Mouse (Mus musculus): ENCODE data around the gene Tmem150b. TPM values are rescaled to one million over a fixed set of nuclear protein-coding genes. Genes with fewer than 3 reads are reported as not detected.

Tmem150b gene
- total RNA-seq, 2 experiments from 2014 or later: 0.21 to 0.27 TPM

DNA sequence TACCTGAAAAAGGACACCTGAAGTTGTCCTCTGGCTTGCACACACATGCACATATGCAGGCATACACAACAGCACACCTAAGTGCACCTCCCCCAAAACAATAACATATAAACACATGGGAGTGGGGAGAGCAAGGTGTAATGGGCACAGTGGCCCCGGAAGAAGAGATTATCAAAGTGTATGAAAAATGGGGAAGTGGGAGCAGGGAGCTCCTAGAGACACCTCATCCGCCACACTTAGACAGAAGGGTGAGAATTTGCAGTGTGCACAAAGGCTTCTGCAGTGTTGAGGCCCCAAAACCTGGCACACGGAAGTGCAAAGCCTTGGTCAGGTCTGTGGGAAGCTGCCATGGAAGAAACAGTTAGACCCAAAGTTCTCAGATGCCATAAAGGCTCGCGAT, 6.0 kb upstream of the Tmem150b start:
- no peak for DNase-seq

DNA sequence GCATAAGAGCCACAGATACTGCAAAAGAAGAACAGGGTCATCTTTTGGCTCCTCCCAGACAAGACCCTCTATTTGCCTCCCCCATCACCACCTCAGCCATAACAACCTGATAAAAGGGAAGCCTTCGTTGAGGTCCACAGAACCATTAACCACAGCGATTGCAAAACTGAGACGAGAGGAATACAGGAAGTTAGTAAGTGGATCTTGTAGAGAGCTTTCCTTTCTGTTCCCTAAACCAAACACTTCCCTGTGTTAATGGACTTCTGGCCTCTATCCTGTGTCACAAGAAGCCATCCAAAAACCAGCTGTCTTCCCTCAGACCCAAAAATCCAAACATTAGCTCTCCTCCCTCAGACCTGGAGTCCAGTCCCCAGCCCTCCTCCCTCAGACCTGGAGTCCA, 690 bp downstream of the Tmem150b start:
- DNase-seq: no peak

DNA sequence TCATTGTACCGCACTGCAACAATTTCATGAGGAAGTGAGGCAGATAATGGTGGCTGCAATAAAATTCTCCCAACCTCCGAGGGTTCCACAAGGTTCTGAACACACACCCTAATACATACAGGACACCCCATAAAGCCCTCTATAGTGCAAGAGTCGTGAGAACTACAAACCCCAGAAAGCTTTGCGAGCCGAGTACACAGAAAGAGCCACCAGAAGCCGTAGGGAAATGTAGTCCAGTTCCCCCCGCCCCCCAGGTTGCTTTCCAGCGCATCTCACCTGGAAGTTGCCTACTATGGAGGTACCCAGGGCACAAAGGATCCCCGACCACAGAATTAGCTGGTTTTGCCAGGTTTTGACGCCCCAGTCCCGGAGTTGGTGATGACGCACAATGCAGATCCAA, 1.5 kb downstream of the Tmem150b start:
- DNase-seq: peak; percentile 38

DNA sequence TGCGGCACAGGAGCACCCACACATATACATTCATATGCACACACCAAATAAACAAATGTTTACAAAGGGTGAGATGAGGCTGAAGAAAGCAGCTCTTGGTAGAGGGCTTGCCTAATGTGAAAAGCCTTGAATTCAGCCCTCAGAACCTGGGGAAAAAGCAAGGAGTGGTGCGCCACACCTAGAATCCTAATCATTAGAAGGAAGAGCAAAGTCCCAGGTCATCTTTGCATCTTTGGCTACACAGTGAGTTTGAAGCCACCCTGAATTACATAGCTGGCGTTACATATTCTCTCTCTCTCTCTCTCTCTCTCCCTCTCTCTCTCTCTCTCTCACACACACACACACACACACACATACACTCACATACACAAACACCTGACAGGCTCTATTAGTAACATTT, 5.8 kb downstream of the Tmem150b start:
- DNase-seq: no peak

DNA sequence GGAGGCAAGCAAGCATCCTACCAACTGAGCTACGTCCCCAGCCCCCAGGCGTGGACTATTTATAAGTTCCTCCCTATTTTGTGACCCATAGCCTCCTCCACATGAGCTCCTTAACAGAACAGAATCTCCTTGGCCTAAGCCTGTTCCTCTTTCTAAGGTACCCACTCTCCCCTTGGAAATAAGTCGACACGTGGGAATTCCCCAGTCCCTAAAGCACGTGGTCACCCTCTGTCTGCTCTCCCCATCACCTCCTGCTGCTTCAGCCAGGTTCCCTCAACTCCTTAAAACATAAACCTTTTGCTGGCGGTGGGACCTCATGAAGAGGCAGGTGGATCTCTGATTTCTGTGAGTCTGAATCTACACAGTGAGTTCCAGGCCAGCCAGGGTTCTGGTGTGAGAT, 8.1 kb downstream of the Tmem150b start:
- no peak for DNase-seq

DNA sequence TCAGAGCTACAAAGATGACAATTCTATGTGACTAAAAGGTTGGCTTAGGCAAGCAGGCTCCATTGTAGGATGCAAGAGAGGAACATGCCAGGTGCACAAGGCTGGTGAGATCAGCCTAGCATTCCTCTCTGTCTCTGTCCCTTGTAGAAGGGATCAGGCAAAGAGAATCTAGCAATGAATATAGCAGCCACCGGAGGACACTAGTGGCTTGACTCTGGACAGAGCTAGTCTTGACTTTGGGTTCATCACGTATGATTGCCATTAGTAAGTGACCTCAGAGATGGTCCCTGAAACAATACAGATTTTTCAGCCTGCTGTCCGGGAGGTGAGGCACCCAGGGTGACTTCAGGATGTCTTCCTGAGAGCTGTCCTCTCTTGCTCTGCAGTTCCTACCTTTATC, 12.5 kb downstream of the Tmem150b start:
- no peak for DNase-seq

DNA sequence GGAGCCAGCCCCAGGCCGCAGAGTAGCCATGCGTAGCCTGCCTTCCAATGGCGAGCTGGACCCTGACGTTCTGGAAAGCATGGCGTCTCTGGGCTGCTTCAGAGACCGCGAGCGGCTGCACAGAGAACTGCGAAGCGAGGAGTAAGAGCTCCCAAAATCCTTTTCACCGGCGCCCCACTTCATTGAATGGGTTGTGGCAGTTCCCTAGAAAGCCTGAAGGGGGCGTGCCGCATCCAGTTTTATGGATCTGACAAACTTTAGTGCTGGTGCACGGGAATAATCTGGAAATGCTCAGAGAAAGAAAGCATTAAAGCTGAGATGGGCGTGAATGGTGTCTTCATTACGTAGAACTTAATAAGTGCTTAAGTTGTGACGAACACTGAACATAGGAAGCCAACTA, 20.0 kb downstream of the Tmem150b start:
- DNase-seq: peak; percentile 68

DNA sequence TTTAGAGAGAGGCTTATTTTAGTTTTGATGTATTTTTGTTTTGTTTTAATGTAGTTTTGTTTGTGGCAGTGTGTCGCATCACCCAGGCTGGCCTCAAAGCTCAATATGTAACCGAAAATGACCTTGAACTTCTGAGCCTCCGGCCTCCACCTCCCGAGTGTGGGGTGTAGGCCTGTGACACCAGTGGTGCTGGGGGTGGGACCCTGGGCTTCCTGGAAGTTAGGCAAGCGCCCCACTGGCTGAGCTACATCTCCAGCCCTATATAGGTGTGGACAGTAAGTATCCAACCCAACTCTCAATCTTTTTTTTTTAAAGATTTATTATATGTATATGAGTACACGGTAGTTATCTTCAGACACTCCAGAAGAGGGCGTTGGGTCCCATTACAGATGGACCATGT, 21.9 kb downstream of the Tmem150b start:
- no peak for DNase-seq

DNA sequence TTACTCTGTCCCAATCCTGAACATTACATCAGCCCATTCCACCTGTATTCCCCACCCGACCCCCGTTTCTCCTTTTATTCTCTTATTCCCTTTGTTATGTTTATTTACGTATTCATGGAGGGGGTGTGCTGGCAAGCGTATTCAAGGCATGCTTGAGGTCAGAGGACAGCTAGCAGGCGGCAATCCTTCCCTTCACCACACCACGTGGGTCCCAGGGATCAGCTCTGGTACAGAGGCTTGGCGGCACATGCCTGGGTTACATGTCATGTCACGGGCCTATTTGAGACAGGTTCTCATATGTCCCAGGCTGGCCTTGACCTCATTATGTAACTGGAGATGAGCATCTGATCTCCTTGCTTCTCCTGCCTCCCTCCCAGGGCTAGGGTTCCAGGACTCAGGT, 22.7 kb downstream of the Tmem150b start:
- DNase-seq: no peak

DNA sequence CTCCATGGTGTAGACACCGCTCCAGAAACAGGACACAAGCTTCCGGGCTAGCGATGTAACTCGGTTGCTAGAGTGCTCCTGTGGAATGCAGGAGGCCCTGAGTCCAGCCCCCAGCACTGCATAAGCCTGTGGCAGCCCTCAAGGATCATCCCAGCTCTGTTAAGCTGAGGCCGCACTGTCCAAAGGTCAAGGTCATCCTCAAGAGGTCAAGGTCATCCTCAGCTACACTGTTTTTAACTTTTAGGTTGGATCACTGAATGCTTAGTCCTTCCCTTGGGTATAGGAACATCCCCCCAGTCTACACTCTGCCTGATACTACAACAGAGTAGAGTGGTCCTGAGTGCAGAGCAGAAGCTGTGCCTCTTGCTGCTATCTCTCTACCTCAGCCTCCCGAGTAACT, 32.0 kb downstream of the Tmem150b start:
- no peak for DNase-seq

DNA sequence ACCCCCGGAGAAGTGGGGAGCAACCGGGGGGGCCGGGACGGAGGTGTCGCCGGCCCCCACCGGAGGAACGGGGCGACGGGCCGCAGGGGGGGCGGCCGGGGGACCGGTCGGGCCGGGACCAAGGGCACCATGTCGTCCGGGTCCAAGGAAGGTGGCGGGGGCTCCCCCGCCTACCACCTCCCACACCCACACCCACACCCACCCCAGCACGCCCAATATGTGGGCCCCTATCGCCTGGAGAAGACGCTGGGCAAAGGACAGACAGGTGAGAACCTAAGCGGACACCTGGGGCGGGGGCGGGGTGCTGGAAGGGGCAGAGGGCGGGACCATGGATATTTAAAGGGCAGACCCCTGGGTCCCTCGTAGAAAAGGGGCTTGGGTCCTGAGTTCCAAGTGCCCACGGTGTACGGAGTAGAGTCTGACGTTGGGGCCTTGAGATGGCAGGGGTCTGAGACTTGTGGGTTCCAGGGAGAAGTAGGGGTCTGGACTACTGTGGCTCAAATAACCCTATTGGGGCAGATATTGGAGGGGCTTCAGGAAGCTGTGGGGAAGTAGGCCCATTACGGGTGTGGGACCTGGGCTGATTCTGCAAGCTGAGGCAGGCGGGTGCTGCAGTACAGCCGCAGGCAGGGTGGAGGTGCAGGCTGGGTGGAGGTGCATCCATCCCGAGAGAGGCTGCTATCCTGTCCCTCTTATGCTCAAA, 33.9 kb downstream of the Tmem150b start:
- no peak for DNase-seq

DNA sequence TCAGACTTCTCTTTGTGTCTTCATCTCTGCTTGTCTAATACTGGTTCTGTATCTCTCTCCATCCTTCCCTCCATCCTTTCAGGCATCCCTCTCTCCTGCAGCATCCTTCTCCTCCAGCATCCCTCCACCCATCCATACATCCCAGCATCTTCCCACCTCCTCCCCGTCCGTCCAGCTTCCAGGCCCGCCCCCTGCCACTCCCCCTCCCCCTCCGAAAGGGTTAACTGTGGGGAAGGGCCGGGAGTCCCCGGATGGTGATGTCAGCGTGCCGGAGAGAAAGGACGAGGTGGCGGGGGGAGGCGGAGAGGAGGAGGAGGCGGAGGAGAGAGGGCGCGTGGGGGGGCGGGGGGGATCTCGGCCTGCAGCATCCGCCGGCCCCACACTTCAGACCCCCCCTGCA, 34.7 kb downstream of the Tmem150b start, which contains the start of gene Brsk1:
Gene Brsk1 (plus strand): TSS at position 218 of the 400 bp plus-strand sequence.
- DNase-seq: peak; percentile 80

DNA sequence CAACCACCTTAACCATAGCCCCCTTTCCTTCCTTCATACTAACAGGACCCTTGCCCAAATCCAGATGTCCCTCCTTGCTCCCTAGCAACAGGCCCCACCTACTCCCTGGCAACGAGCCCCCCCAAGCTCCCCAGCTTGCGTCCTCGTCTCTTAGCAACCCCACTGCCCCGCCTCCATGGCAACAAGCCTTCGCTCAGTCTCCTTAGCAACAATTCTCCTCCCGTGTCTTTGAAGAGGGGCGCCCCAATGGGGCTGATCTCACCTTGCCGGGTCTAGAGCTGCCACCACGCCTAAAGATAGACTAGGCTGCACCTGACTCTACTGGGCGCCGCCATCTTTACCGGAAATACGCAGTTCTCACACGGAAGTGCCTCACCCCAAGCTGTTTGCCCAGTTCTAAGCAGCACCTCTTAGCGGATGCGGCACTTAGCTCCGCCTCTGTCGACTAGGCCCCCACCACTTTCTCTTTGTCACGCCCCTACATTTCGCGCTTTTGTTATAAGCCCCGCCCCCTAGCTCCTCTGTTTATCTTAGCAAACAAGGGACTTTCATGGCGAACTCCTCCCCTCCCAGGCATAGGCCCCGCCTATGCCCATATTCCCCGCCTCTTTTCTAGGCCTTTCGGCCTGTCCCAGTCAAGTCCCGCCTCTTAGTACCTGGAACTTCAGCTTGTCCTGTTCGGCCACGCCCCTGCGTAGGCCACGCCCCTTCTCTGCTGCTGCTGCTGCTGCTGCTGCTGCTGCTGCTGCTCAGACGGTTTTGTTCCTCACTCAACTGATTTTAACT, 40.2 kb downstream of the Tmem150b start, which contains the start of gene Hspbp1:
Gene Hspbp1 (minus strand): TSS at position 437 of the 786 bp plus-strand sequence.
- DNase-seq: peak; percentile 94

DNA sequence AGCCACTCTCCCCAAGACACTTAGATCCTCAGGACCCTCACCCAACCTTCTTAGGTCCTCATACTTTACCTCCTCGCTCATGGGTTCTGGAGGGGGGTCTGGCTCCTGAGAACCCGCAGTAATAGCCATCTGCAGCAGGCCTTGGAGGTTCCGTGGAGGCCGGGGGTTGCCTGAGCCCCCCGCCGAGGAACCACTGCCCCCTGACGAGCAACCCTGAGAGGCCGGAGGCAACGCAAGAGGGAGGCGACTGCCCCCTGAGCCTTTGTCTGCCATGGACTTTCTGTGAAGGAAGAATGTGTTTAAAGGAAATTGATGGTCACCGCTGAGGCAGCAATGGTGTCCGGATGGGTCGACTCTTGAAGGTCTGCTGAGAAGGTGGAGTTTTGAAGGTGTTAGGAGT, 40.8 kb downstream of the Tmem150b start:
- DNase-seq: no peak

DNA sequence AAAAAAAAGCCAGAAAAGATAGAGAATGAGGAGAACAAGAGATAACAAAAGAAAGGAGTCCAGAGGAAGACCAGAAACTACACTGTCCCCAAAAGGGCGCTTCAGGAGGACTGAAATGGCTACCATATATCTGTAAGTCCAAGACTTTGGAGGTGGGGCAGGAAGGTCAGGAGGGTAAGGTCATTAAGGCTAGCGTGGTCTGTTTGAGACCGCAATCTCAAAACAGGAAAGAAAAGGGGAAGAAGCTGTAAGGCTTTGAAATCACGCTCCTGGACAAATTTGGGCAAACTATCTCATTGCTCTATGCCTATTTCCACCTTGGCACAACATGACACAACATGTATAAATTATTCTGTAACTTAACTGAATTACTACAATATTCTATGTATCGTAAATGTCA, 41.7 kb downstream of the Tmem150b start:
- no peak for DNase-seq

DNA sequence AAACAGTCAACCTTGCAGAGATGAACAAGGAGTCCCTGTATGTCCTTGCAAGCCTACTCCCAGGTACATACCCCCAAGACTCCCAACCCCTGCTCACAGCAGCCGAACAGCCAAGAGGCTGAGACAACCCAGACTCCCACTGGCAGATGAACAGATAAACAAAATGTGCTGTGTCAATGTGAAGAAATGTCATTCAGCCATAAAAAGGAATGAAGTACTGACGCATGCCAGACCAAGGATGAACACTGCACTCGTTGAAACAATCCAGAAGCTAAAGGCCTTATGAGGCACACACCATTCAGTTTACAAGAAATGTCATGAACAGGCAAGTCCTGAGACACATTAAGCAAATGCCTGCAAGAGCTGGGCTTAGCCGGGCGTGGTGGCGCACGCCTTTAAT, 49.8 kb downstream of the Tmem150b start:
- no peak for DNase-seq

DNA sequence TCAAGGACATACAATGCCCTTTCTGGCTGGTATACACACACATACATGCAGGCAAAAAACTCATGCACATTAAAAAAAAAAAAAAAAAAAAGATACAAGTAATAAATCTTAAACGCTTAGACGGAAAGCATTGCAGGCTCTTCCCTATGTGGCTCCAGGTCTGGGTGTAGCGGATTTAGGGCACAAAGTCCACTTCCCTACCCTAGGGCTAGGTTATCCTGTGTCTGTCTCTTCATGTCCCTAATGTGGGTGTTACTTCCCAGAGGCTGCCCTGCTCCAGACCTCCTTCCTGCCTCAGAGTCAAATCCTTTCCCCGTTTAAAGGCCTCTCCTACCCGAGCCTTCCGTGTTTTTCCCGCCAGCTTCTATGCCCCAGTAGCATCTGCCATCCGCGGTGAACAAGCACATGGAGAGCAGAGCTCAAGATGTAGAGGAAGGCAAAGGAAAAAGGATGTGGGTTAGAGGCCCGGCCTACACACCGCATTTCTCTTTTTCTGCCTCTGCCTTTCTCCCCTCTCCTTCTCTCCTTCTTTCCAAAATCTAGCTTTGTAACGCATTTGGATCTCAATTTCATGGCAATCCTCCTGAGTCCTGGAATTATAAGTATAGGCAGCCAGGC, 50.8 kb downstream of the Tmem150b start:
- no peak for DNase-seq

DNA sequence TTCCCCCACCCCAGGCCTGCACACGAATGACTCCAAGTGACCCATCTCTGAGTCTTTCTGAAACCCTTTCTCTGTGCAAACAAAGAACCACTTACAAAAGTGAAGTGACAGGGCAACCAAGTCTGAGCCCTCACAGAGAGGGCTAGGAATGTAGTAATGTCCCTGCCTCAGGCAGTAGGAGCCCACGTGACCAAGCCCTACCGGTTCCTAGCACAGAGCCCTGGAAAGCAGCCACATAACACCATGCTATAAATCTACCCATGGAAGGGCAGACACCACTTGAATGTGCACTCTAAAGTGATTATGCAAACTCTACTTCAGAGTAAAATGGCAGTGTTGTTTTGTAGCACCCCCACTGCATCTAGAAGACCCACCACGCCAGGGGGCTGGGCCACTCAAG, 53.1 kb downstream of the Tmem150b start:
- DNase-seq: peak; percentile 63

DNA sequence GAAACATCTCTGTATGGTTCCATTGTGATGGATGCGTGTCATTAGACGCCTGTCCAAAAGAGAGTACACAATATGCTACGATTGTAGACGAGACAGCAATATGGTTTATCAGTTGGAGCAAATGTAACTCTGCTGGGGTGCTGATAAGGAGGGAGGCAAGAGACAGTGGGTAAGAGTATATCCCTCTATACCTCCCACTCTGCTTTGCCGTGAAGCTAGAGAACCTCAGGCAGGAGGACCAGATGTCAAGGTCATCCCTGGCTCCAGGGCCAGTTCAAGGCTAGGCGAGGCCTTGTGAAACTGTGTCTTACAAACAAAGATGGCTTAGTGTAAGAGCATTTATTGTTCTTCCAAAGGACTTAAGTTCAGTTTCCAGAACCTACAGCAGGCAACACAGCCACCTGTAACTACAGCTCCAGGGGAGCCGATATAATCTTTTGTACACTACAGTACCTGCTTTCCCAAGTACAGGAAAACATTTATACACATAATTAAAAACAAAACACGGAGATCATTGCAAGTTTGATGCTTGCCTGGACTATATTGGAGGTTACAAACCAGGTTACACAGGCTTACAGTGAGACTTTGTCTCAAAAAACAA, 54.3 kb downstream of the Tmem150b start:
- no peak for DNase-seq

DNA sequence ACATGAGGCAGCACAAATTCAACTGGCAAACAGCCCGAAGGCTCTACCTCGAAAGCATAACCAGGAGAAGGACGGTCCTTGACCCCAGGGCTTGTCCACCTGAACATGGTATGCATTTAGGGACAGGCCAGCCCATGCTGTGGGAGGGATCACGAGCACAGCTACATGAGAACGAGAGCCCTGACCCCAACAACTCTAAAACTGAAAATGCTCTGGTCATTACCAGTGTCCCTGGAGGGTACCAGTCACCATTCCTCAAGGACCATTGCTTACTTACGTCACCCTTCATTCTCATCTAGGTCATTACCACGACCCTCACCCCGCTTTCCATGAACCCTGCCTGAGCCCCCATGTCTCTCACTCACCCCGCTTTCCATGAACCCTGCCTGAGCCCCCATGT, 55.9 kb downstream of the Tmem150b start:
- no peak for DNase-seq

DNA sequence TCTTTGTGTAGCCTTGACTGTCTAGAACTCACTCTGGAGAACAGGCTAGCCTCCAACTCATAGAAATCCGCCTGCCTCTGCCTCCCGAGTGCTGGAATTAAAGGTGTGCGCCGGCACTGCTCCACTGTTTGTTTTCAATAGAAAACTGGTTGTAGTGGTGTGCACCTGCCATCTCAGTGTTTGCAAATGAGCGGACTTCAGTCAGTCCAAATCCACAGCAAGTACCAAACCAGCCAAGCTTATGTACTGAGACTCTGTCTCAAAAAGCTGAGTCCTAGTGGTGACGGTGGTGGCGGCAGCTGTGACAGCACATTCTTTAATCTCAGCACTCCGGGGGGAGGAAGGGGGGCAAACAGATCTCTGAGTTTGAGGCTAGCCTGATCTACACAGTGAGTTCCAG, 56.5 kb downstream of the Tmem150b start:
- no peak for DNase-seq

DNA sequence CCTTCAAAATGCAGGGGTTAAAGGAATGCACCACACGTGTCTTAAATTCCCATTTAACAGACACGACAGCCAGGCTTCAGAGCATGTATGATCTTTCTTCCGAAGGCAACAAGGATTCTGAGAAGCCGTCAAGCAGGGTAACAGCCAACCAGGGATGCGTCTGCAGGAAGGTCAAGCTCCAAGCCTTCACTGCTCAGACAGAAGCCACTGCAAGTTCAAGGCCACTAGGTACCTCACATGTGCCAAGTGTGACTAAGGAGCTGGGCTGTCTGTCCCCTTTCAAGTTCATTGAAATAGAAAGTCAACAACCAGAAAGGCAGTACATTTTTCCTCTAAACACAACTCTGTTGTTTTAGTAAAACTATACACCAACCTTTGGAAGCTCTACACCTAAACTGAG, 58.2 kb downstream of the Tmem150b start:
- DNase-seq: peak; percentile 35

DNA sequence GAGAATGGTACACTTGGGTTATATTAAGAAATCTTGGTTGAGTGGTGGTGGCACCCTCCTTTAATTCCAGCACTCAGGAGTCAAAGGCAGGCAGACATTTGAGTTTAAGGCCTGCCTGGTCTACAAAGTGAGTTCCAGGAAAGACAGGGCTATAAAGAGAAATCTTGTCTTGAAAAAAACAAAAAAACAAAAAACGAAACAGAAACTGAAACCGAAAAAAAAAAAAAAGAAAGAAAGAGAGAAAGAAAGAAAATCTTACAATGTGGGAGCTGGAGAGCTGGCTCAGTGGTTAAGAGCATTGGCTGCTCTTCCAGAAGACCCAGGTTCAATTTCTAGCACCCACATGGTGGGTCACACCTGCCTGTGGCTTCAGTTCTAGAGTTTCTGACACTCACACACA, 61.3 kb downstream of the Tmem150b start:
- DNase-seq: no peak
